Mouse (Mus musculus) layer of hippocampus, adult 8-10 months (tissue): ENCODE measurements around the gene Plaur. TPM values are rescaled to one million over a fixed set of nuclear protein-coding genes. Genes with fewer than 3 reads are reported as not detected.

Experiments
- DNase-seq, 2 experiments: peaks; one replicate each; pipeline ENCODE4 v3.0.0; 2022; ENCODE audit warnings: low spot score in 2 of 2
- total RNA-seq, 4 experiments: library from RNA; stranded (reverse); gene quantifications; 2 replicates each; pipeline ENCODE4 v1.2.4; 2022

Plaur gene
- total RNA-seq, result 1 to 10 TPM in 3 of 4 experiments, under 1 TPM in 1; 0.87 to 8.3 (median 2.7) TPM

DNA sequence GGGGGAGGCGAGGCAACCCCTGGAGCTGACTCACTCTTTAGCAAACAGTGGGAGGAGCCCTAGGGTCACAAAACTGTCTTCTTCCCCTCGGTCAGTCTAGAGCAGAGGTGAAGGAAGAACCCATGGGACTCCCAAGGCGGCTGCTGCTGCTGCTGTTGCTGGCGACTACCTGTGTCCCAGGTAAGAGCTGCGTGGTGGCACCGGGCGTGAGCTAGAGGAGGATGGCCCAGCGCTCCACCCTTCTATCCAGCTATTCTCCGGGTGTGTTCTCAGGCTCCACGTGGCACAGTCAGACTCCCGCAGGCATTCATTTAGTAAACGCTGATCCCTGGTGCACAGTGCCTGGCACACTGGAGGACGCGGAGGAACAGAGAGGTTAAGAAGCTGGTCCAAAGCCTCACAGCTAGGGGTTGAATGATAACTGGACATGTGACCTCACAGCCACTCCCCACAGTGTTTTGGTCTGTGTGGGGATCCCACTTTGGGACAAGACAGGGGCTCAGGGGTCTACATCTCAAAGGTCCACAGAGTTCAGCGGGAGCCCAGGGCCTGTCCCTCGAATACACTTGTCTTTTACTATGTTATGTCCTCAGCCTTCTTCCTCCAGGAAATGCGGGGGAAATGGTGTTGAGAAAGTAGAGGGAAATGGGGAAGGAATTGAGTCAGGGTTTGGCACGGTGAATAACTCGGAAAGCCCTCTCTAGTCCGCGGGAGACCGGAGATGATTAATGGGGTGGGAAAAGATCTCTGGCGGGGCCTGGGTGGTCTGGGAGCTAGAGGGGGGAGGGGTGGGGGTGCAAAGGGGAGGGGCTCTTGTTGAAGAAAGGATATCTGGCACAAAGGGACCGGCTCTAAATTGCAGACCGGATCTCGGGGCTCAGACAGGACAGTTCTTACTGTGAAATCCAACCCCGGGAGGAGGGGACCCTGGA is at the start of gene Plaur:
Plaur (plus strand) TSS at position 97 of the 932 bp plus-strand sequence.
- no peak for DNase-seq

DNA sequence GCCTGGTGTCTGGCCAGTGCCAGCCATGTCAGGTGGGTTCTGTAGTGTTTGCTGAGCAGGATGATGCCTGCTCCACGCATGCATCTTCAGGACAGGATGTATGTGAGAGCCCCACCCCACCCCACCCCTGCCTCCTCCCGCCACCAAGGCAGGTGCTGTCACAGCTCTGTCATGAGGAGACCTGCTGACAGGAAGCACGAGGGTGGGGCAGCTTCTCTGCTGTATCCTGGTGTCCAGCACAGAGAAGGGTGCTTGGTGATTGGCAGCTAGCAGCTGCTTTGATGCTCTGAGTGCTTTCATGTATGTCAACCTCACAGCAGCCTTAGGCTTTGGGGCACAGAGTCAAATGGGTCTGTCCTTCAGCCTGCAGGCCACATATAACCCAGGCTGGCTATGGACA is 48.7 kb upstream of the Plaur start:
- DNase-seq, result no peak

DNA sequence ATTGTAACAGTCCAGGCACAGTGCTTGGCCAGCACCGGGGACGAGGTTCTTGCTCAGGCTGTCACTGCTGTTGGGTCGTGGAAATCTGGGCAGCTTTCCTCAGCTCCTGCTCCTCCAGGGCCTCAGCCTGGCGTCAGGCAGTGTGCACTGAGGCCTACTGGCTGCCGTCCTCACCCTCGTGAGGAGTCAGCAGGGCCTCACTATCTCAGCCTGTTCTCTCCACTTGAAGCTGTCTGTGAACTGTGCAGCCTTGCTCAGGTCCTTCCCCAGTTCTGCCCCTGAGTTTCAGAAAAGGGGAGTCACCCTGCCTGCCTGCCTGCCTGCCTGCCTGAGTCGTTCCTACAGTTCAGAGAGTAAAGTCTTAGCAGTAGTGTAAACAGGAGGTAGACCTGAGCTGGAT is 47.0 kb upstream of the Plaur start:
- no peak for DNase-seq

DNA sequence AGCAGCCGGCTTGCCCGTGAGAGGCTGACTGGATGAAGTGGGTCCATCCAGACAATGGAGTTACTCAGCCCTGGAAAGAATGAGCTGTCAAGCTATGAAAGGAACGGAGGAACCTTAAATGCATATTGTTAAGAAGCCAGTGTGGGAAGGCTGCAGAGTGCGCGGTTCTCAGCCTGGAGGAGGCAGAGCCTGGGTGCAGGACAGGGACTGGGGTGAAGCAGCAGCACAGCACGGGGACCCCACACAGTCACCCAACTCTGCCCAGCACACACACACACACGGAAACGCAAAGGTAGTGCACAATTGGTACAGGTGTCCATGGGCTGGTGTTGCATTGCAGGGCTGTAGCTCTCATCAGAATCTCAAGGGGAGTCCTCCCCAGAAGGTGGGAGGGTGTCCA is 42.7 kb upstream of the Plaur start:
- no peak for DNase-seq

DNA sequence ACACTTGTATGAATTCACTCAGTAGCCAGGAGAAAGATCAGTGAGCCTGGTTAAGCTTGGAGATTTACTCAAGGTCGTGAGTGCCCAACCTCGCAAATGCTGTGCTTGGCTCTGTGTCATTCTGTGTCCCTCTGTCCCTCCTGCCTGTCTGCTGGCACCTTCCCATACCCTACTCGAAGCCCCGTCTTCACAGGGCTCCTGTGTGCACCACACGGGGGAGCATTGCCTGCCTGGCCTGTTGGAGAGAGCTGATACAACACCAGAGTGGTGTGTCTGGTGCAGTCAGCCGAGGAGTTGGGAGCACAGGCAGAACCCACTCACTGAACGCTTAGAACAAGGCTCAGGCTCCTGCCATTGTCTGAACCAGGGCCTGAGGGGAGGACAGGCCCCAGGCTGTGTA is 40.6 kb upstream of the Plaur start:
- DNase-seq, result no peak

DNA sequence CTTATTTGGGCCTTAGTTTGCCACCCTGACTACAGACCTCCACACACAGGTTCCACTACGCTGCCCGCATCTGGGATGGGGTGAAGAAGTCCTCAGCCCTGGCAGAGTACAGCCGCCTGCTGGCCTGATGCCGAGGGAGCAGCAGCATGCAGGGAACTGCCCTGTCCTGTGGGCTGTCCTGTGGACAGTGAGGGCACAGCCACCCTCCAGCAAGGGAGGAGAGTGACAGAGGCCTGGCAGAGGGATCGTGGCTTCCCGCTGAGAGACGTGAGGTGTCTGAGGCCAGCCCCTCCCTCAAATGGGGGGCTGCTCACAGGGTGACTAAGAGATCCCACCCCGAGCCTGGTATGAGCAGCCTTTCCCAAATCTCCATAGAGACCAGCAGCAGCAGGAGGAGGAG is 40.0 kb upstream of the Plaur start:
- no peak for DNase-seq

DNA sequence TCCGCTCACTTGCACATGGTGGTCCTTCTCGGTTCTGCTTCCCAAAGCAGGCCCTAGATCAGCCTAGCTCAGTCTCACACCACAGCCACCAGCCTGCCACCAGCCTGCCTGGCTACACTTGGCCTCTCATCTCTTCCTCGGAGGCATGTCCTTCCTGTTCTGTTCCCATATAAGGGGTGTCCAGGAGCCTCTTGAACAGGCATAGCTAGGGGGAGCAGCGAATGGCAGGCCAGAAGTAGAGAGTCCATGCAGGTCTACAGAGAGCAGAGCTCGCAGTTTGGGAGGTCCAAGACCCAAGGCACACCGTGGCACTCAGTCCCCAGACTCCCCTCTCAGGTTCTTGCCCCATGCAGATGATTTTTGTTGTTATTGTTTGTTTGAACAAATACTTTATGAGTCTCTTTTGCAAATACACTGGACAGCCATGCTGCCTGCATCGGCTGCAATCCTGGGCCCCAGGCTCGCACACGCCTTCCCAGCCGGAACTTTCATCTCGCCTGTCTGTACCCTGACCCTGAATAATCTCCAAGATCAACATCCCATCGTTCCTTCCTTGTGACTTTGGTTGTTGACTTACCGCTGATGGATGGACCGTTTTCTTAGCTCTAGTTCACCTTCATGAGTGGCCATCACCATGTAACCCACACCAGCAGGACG is 39.0 kb upstream of the Plaur start:
- no peak for DNase-seq

DNA sequence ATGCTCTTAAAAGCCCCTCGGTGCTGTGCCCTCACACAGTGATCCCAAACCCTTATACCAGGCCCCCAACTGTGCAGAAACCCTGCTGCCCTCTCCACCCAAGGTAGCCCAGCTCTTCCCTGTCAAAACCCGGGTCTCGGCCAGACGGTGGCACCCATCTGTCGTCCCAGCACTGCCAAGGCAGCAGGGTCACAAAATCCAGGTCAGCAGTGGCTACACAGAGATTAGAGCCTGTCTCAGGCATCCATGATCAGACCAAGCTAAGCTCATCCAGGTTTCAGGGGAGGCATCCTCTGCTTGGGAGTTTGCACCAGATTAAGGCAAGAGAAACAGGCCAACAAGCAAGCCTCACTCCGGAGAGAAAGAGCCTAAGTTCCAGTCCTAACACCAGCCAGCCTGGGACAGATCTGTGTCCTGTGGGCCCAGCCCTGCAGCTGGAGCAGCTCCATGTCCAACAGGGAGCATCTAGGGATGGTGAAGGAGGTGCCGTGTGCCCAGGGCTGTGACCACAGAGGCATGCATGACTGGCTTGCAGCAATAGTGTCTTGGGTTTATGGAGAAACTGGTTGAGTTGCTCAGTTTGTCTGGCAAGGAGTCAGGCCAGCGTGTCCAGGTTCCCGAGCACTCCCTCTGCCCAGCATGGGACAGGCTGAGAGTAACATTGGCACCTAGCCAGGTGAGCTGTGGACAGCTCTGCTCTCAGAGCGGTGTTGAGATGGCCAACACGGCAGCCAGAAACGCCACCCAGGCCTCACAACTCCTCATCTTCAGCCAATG is 38.1 kb upstream of the Plaur start:
- no peak for DNase-seq

DNA sequence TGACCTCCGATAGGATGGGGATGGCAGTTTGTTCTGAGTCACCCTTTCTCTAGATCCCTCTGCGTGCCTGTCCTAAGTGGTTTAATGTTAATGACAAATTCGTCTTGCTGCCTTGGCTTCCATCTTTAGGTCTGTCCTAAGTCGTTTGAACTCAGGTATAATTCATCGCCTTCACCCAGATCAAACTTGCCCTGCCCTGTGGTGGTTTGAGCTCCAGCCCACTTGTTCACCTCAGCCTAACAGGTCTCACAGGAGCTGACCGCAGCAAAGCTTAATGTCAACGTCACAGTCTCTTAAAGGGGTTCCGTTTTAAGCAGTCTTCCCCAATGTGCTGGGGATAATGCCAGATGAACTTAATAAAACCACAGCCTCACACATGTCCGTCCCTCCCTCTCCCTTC is 36.4 kb upstream of the Plaur start:
- no peak for DNase-seq

DNA sequence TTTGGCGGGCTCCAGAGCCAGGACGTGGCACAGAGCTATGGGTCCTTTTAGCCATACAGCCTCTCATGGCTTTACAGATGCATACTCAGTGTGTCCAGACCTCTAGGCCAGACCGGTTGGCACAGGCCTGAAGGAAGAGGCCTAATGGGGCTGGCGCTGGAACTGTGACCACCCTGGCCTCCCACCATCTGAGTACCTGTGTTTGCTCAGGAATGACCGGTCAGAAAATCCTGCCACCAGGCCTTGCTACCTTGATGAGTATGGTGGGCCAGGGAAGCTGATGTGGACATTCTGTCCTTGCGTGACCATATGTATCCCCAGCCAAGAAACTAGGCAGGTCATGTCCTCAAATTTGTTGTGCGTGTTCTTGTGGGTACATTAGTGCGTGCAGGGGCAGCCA is 35.1 kb upstream of the Plaur start:
- DNase-seq, result no peak

DNA sequence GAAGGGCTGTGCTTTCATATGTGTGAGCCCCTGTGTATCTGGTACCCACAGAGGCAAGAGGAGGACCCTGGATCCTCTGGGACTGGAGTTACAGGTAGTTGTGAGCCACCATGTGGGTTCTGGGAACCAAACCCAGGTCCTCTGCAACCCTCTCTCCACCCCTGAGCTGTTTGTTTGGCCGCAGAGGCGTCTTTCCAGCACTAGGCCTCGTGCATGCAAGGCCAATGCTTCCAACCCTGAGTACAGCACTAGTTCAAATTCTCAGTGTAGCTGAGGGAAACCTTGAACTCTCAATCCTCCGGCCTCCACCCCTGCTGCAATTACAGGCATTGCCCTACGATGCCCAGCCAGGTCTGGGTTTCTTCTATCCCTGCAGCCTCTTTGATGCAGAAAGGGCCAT is 33.6 kb upstream of the Plaur start:
- no peak for DNase-seq

DNA sequence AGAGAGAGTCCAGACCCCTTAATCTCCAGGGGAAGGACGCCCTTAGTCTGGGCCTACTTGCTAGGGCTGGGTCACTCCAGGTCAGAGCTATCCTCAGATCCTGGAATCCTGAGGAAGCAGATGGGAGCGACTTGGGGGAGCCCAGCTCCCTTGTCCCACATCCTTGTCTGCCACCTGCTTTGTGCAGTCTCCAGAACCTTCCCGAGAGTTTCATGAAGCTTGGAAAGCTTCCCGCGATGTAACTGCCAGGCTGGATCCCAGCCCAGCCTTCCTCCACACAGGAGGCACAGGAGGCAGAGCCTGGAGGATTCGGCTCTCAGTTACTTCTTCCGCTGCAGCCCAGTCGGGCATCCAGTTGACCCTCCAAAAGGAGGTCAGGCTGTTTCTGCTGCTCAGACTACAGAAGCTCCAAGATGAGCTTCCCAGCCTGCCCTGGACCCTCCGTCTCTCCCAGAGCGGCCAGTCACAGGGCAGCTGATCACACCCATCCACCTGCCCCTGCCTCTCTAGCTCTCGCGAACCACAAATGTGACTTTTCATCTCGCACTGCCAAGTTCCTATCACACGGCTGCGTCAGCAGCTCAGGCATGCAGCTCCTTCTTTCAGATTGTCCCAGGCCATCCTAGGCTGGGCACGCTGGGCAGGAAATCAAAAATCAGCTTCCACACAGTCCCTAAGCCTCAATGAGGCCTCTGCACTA is 32.7 kb upstream of the Plaur start:
- DNase-seq, result peak; percentile 81

DNA sequence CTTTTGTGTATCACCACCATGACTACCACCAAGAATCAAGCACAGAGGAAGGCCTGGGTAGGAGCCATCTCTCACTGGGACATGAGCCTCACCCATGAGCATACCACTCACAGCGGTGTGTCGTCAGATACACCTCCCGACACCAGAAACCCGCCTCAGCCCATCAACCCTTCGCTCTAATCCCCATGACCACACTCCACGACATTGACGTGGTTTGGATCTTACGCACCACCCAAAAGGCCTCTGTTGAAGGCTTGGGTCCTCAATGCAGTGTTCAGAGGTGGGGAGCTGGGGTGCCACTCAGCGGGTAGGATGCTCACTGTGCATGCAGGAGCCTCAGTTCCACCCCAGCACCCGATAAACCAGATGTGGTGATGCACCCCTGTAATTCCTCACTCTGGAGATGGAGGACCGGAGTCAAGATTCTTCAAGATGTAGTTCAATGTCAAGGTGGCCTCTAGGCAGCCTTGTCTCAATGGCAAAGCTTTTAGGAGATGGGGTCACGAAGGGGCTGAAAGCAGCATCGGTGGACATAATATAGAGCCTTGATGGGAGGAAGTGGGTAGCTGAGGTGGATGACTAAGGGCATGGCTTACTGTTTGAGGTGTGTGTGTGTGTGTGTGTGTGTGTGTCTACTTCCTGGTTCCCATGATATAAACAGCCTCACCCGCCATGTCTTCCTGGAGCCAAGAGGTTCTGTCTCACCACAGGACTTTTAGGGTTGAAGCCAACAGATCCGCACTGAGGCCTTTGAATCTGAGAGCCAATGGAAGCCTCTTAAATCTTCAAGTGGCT is 31.5 kb upstream of the Plaur start:
- DNase-seq, result no peak

DNA sequence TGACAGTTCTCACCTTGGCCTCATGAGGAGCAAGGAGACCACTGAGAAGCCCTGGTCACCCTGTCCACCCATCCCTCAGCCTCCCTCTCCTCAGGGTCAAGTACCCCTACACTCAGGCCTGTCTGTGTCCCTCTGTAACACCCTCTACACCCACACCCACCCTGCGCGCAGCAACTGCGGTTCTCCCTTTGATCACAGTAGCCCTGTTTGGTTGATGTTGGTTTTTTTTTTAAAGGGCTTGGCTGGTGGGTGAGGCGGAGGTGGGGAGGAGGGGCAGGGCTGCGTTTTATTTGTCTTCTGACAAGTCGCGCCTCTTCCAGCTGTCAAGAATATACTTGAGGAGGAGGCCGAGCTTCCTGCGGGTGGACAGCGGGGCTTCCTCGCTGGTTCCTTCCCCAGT is 30.6 kb upstream of the Plaur start:
- DNase-seq, result no peak

DNA sequence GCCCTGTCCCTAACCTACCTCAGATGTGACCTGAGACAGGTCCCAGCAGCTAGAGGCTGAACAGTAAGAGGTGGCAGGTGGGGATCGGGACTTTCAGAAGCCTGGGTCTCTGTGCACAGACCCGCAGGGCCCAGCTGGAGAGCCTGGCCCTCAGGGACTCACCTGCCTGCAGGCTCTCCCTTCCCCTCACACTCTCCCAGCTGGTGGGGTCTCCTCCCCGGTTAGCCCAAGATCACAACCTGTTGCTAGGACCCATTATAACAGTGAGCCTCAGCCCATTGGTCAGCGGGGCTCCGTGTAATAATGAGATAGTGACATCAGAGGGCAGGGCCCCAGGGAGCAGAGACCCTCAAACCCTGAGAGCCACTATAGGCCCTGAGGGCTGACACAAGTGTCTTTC is 27.0 kb upstream of the Plaur start:
- DNase-seq, result no peak

DNA sequence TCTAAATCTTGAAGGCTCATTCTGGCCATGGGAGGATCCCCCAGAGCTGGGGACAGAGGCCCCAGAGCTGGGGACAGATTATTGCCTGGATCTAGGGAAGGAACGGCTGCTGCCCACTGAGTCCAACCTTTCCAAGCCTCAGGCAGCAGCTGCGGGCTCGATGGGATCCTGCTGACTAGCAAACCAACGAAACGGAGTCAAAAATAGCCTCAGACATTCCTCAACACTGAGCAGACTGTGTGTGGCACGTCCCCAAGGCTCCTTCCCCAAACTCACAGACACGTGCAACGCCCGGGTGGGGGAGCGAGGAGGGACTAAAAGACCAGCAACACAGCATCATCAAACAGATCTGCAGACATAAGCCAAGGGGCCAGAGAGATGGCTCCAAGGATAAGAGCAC is 24.3 kb upstream of the Plaur start:
- peak in 1 of 2 experiments; percentile 42 for DNase-seq

DNA sequence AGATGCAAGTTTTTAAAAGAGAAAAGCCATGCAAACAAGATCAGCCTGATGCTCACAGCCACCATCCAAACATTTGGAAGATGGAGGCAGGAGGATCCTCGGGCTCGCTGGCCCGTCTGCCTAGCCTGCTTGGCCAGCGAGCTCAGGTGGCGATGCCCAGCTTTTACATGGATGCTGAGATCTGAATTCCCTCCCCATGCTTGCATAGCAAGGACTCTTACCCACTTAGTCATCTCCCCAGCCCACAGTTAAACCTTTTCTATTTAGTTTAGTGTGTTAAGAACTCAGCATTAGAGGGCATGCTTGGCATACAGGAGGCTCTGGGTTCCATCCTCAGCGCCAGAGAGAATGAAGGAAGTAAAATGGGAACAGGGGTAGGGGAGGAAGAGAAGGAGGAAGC is 23.1 kb upstream of the Plaur start:
- DNase-seq, result no peak

DNA sequence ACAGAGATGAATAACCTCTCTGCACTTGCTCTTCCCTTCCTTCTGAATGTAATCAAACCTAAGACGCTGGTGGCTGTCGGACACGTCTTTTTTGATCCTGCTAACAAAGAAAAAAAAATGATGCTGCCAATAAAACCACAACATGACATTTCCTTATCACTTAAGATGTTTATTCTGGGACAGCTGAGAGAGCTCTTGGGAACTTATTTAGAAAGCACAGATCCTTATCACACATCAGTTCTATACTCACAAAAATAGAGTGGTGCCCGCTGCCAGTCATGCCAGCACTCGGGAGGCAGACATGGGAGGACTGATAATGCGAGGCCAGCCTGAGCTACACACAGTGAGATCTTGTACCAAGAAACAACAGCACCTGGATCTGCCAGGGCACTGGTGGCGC is 22.4 kb upstream of the Plaur start:
- DNase-seq, result no peak

DNA sequence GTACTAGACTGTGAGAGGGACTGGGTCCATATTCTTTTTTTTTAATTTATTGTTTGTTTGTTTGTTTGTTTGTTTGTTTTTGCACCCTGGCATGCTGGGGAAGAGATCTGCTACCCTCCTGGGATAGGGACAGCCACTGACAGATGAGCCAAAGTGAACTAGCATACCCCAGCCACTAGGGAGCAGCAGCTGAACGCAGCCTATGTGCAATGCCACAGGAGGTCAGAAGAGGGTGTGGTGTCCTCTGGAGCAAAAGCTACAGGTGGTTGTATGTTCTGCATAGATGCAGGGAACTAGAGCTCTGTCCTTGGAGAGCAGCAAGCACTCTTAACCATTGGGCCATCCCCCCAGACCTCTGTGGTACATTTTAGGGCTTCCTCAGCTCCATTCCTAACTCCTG is 20.5 kb upstream of the Plaur start:
- no peak for DNase-seq

DNA sequence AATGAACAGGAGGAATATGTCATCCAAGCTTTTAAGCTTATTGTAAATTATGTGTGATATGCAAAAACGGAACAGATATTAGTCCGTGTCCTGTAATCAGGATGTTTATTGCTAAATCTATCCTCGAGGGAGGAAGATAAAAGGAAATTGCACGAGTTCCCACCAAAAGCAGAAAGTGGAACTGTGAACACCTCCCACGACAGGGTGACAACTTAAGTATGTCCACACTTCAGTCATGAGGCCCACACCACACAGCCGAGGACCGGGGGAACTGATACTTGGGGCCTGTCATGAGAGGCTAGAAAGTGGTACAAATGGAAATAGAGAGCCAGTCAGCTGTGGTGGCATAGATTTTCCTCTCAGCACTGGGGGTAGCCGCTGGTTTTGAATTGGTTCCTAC is 20.0 kb upstream of the Plaur start:
- no peak for DNase-seq
